Mouse (Mus musculus): ENCODE results near the gene Olfr1392.

DNA sequence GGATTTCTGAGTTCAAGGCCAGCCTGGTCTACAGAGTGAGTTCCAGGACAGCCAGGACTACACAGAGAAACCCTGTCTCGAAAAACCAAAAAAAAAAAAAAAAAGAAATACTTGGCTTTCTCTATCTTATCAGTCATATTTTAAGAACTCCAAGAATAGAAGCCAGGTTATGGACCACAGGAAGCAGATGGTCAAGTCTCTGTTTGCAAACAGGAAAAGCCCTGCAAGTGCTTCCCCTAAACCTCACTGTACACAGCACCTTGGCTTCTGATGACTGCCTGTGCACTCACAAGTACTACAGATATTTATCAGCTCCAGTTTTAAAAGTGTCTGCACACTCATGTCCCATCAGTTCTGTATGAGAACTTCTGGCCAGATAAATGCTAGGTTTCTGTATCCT is 43.6 kb upstream of the Olfr1392 start:
- no peak for TF ChIP-seq POLR2A (IDR thresholded peaks at IDR 0.05; ENCODE audit: borderline replicate concordance, extremely low read depth, low read depth, low read length)
- no peak for TF ChIP-seq CTCF (IDR thresholded peaks at IDR 0.05; ENCODE audit: insufficient read depth, low read length)
